Mouse (Mus musculus): Measurements from ENCODE around the gene Gpc6.

DNA sequence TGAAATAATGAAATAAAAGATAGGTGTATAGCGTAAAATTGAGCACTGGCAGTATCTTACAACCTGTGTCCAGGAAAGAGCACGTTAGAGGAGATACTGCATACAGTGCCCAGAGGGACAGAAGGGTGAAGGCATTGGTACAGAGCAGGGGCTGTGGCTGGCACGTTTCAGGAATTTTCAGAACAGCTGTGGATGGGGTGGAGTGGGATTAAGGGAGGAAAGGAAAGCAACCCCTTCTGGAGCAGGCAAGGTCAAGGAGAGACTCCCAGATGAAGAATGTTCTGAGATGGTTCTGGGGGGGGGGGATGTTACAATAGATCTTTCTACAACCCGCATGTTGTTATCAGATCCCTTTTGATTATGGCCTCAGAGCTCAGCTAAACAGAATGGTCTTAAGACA, 331.1 kb downstream of the Gpc6 start:
- TF ChIP-seq CTCF (IDR thresholded peaks at IDR 0.05; ENCODE audit: low read depth) (no peak), EP300 (IDR thresholded peaks at IDR 0.05; ENCODE audit: low read depth) (no peak)

All from heart, postnatal 0 days (tissue).